Mouse (Mus musculus): ENCODE data around the gene 1700029I15Rik.

The 1700029I15Rik gene

GRCm38 (mm10) chr2:92381901-92382588 lies at the start of gene 1700029I15Rik:
Gene 1700029I15Rik, plus strand, starts transcription at chr2:92382538.
- no peak for DNase-seq

- no peak for DNase-seq
Measured at GRCm38 (mm10) chr2:92342418-92342817, 39.9 kb upstream of the 1700029I15Rik start.

GRCm38 (mm10) chr2:92347191-92347590 lies 35.1 kb upstream of the 1700029I15Rik start:
- no peak for DNase-seq

GRCm38 (mm10) chr2:92349589-92350425 lies 32.5 kb upstream of the 1700029I15Rik start:
- no peak for DNase-seq

- no peak for DNase-seq
Measured at GRCm38 (mm10) chr2:92350686-92351085, 31.7 kb upstream of the 1700029I15Rik start.

- no peak for DNase-seq
Measured at GRCm38 (mm10) chr2:92353402-92353801, 28.9 kb upstream of the 1700029I15Rik start.

- peak; percentile 38 to 44 for DNase-seq
Measured at GRCm38 (mm10) chr2:92354224-92354623, 28.1 kb upstream of the 1700029I15Rik start.

- peak; percentile 74 to 83 for DNase-seq
Measured at GRCm38 (mm10) chr2:92359301-92359700, 23.0 kb upstream of the 1700029I15Rik start.

GRCm38 (mm10) chr2:92360186-92360823 lies 22.0 kb upstream of the 1700029I15Rik start:
- no peak for DNase-seq

- peak in 1 of 2 experiments; percentile 54 for DNase-seq
Measured at GRCm38 (mm10) chr2:92360893-92361292, 21.4 kb upstream of the 1700029I15Rik start.

- no peak for DNase-seq
Measured at GRCm38 (mm10) chr2:92361795-92362194, 20.5 kb upstream of the 1700029I15Rik start.

GRCm38 (mm10) chr2:92362571-92363228 lies 19.6 kb upstream of the 1700029I15Rik start:
- no peak for DNase-seq

GRCm38 (mm10) chr2:92364086-92364485 lies 18.3 kb upstream of the 1700029I15Rik start:
- no peak for DNase-seq

- no peak for DNase-seq
Measured at GRCm38 (mm10) chr2:92365568-92365967, 16.8 kb upstream of the 1700029I15Rik start.

- DNase-seq = peak; percentile 49 to 74
Measured at GRCm38 (mm10) chr2:92367383-92368029, 14.8 kb upstream of the 1700029I15Rik start.

- DNase-seq = peak in 1 of 2 experiments; percentile 36
Measured at GRCm38 (mm10) chr2:92370375-92370774, 12.0 kb upstream of the 1700029I15Rik start.

GRCm38 (mm10) chr2:92370821-92371805 lies 11.2 kb upstream of the 1700029I15Rik start:
- peak; percentile 96 to 97 for DNase-seq

GRCm38 (mm10) chr2:92371971-92372690 lies 10.2 kb upstream of the 1700029I15Rik start:
- peak; percentile 38 for DNase-seq

- DNase-seq = peak; percentile 90
Measured at GRCm38 (mm10) chr2:92372767-92373436, 9.4 kb upstream of the 1700029I15Rik start.

GRCm38 (mm10) chr2:92373437-92373813 lies 8.9 kb upstream of the 1700029I15Rik start:
- DNase-seq = no peak
